Mouse (Mus musculus) erythroblast, embryonic 14.5 days (primary cell): ENCODE results near the gene Pdxp.

Experiments
- GATA1 ChIP-seq: IDR thresholded peaks from 2 replicates; pipeline ENCODE4 v1.6.1; 2012; ENCODE audit warnings: low read length, inconsistent platforms, mixed read lengths
- TAL1 ChIP-seq: IDR thresholded peaks from 3 replicates; pipeline ENCODE4 v1.6.1; 2012; ENCODE audit warnings: low read length, inconsistent platforms, mixed read lengths

DNA sequence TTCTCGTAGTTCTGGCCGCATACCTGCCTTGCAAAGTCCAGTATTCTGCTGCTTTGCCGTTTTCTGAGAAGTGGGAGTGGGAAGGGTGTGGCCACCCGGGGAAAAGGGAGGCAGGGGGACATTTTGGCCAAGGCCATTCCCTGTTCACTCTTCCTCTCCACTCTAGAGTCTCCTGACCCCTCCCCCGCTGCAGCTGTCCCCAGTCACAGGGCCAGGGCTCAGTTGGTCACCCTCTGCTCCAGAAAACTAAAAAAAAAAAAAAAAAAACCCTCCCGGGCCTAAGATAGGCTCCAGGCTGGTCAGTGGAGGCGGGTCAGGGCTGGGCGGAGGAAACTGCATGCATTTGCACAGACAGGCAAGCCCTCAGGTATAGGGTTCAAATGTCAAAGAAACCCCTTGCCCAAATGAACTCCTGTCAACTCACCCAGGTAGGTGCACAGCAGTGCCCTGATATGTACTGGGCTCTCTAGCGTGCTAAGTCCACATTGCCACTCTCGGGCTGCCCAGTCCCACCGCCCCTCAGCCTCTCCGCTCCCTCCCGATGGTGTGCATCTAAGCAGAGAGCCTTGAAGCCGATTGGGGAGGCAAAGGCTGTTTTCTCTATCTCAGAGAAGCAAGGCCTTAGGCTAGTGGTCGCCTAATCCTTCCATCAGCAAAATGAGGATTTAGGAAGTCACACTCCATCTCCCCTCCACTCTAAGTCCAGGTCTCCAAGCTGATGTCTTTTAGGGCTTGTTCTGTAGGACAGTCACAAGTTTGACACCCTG lies 13.5 kb downstream of the Pdxp start:
- TF ChIP-seq GATA1 (no peak), TAL1 (no peak)
